Mouse (Mus musculus) heart, adult 2 months (tissue): ENCODE results near the gene Ssh3.

Source experiments
- CTCF ChIP-seq: fragments of 200-600 bp; IDR thresholded peaks from 2 replicates; pipeline ENCODE4 v1.8.1; 2022; ENCODE audit warnings: antibody characterized with exemption, mild to moderate bottlenecking, moderate library complexity
- POLR2A ChIP-seq: fragments of 200-500 bp; IDR thresholded peaks from 2 replicates; pipeline ENCODE4 v1.6.1; 2011; ENCODE audit warnings: mild to moderate bottlenecking, low read depth, low read length, control low read depth; ENCODE audit not compliant: insufficient read depth

DNA sequence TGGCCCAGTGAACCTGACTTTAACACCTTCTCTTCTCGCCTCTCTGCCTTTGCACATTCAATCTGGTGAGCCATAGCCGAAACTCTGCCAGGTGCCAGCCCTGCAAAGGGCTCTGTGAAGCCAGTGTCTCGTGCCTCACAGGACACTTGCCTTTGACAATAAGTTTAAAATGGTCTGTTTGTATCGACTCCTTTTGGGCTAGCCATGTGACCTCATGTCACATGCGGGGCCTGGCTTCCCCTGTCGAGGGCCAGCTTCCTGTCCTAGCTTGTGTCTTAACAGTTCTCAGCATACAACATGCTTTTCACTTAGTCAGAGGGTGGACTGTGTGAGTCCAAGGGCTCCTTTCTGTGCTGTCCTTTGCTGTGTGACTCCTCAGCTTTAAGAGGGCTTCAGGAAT is 6.2 kb downstream of the Ssh3 start:
- TF ChIP-seq POLR2A (no peak), CTCF (no peak)
